Mouse (Mus musculus): ENCODE measurements around the gene Plau. TPM values are rescaled to one million over a fixed set of nuclear protein-coding genes. Genes with fewer than 3 reads are reported as not detected.

The Plau gene
- polyA plus RNA-seq, 1 experiment = 0.90 TPM

DNA sequence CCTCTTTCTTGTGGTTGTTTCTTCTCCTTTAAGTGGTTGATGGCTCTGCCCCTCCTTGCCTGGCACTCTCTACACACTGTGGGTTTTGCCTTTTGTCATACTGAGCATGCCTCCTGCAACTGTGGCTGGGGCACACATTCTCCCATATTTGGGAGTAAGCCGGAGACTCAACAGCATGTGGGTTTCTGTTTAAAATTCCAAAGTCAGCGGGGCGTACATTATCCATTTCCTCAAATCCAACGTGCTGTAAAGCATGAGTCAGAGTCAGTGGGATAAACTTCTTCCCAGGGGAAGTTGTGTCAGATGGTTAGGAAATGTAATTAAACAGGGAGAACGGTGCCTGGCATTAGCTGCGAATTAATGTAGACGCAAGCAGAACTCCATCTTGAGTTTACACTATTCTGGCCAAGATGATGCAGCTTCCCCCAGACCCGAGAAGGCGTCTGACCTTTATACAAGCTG lies 55.5 kb downstream of the Plau start:
- Histone ChIP-seq H3K4me3 (replicated peaks; ENCODE audit: insufficient read depth, low read depth, low read length) (no peak overlapping the region), H3K27ac (ENCODE audit: insufficient read depth, low read length) (no peak overlapping the region), H3K4me1 (ENCODE audit: control insufficient read depth, insufficient read depth, low read length) (no peaks in the 10 kb centered on the region), H3K27me3 (ENCODE audit: control insufficient read depth, insufficient read depth, low read length) (no peaks in the 10 kb centered on the region)
- DNase-seq = peak in 1 of 2 experiments; percentile 37
- TF ChIP-seq POLR2A (IDR thresholded peaks at IDR 0.05; ENCODE audit: borderline replicate concordance, insufficient read depth, low read length) (no peak), CTCF (IDR thresholded peaks at IDR 0.05; ENCODE audit: borderline replicate concordance, insufficient read depth, low read depth, low read length) (no peak)
- 7% methylated on average over 9 of the region's 9 CpGs for WGBS

Other genes starting within 250 kb of the Plau start
- gene Usp54, start 195.6 kb upstream of the Plau start, polyA plus RNA-seq (2012; rRNA removed) = 60.6 and 63.1 TPM in 2 replicates
- not detected in 2 replicates for gene Myoz1, start 180.1 kb upstream of the Plau start, polyA plus RNA-seq (2012; rRNA removed)
- 0.08 and 0.13 TPM in 2 replicates for gene Synpo2l, start 168.3 kb upstream of the Plau start, polyA plus RNA-seq (2012; rRNA removed)
- 93.3 and 116 TPM in 2 replicates for gene Sec24c, start 162.4 kb upstream of the Plau start, polyA plus RNA-seq (2012; rRNA removed)
- gene Fut11, start 141.7 kb upstream of the Plau start, polyA plus RNA-seq (2012; rRNA removed) = 15.9 and 17.1 TPM in 2 replicates
- gene Chchd1, start 133.7 kb upstream of the Plau start, polyA plus RNA-seq (2012; rRNA removed) = 109 and 115 TPM in 2 replicates
- gene Zswim8, start 129.1 kb upstream of the Plau start, polyA plus RNA-seq (2012; rRNA removed) = 164 and 177 TPM in 2 replicates
- 37.9 and 43.2 TPM in 2 replicates for gene Ndst2, start 102.1 kb upstream of the Plau start, polyA plus RNA-seq (2012; rRNA removed)
- gene Camk2g, start 42.6 kb upstream of the Plau start, polyA plus RNA-seq (2012; rRNA removed) = 217 and 222 TPM in 2 replicates
- 23.9 and 26.7 TPM in 2 replicates for gene Vcl, start 92.7 kb downstream of the Plau start, polyA plus RNA-seq (2012; rRNA removed)
- gene Ap3m1, start 215.8 kb downstream of the Plau start, polyA plus RNA-seq (2012; rRNA removed) = 66.0 and 71.4 TPM in 2 replicates
- gene Adk, start 215.9 kb downstream of the Plau start, polyA plus RNA-seq (2012; rRNA removed) = 66.2 and 69.0 TPM in 2 replicates